8 mouse cellular contexts compared by ENCODE assay signal in genomic region chr3:57735511-57736370, GRCm38 (mm10). TPM values are rescaled to one million over a fixed set of nuclear protein-coding genes. Genes with fewer than 3 reads are reported as not detected.
A peak's percentile ranks its signal among the peaks of the same experiment; 100 is the strongest.
DNase-seq lines count a peak whose midpoint lies in the region; ATAC-seq lines count a peak whose summit lies in the region.

Gene Rnf13 (plus strand): TSS chr3:57736062.

- no peaks in the 10 kb centered on the region for H3K9me3 ChIP-seq in hindbrain, embryonic 15.5 days

- DNase-seq in T-cell, adult 2 months (ENCODE audit: low spot score), result peak; percentile 91
- peak; percentile 97 to 98 for DNase-seq in cerebellum, postnatal 36 days
- peak; percentile 98 for DNase-seq in frontal cortex, postnatal 36 days (ENCODE audit: low spot score in 2 of 2)
- peak; percentile 96 for DNase-seq in left cerebral cortex, adult 11 months (ENCODE audit: low spot score)
- DNase-seq in lung, postnatal 4 days, result peak; percentile 97
- peak; percentile 87 for DNase-seq in retina, postnatal 7 days (ENCODE audit: low read depth, low spot score)
- peak; percentile 92 for DNase-seq in urinary bladder, adult 2 months (ENCODE audit: low spot score)

- H3K4me2 ChIP-seq in hindbrain, embryonic 15.5 days, result peak within 1 kb of the TSS; percentile 77

- peak within 1 kb of the TSS; percentile 75 for H3K9ac ChIP-seq in hindbrain, embryonic 15.5 days

- H3K4me3 ChIP-seq in hindbrain, embryonic 15.5 days, result peak within 1 kb of the TSS; percentile 83

- H3K36me3 ChIP-seq in hindbrain, embryonic 15.5 days, result no peaks in the 10 kb centered on the region

- H3K4me1 ChIP-seq in hindbrain, embryonic 15.5 days (replicated peaks), result peaks cover 22% of the 10 kb centered on the region

- under 1% methylated on average over 59 of the region's 59 CpGs for WGBS in hindbrain, embryonic 15.5 days

- peak within 1 kb of the TSS; percentile 94 for H3K27ac ChIP-seq in hindbrain, embryonic 15.5 days (replicated peaks)

- ATAC-seq in hindbrain, embryonic 15.5 days (ENCODE audit: low FRiP score, low read depth), result peak; percentile 100

- H3K27me3 ChIP-seq in hindbrain, embryonic 15.5 days, result no peaks in the 10 kb centered on the region

RNA-seq across cellular contexts. Expression of gene Rnf13, which starts in this region (rescaled TPM):
- 91.0 and 93.9 TPM in 2 replicates for polyA plus RNA-seq in hindbrain, embryonic 15.5 days (2015; fragmentation: Nextera tagmentation; extraction: Ambion mirVana)
- 78.3 and 83.2 TPM in 2 replicates for polyA plus RNA-seq in urinary bladder, adult 2 months (2012; rRNA removed)

Comparison
In these comparisons a context has a peak if more than half of its experiments do, and no peak if none do; other contexts are left out.
1. Peak in every context shown above with its lines: DNase-seq, ATAC-seq, H3K4me3 ChIP-seq and H3K27ac ChIP-seq.